Mouse (Mus musculus) liver, postnatal 0 days (tissue): ENCODE results near the gene Gm43191. TPM values are rescaled to one million over a fixed set of nuclear protein-coding genes. Genes with fewer than 3 reads are reported as not detected.

ENCODE experiments used
- ATAC-seq: fragments of 200-750 bp; cut with Nextera tagmentation; 2 replicates; pipeline ENCODE4 v1.8.0; 2017; ENCODE audit warnings: mild to moderate bottlenecking, moderate library complexity
- DNase-seq: peaks from one replicate; pipeline ENCODE4 v3.0.0-alpha.2; 2016
- H3K27ac ChIP-seq: fragments of 300-500 bp; sonication (generic); 2 replicates; pipeline ENCODE4 v1.5.1; 2014; ENCODE audit warnings: antibody characterized with exemption, moderate library complexity, mild to moderate bottlenecking, low read depth
- H3K27me3 ChIP-seq: fragments of 300-500 bp; sonication (generic); 2 replicates; pipeline ENCODE4 v1.6.1; 2014; ENCODE audit warnings: low read length, control low read depth, mixed read lengths; ENCODE audit not compliant: insufficient read depth
- H3K36me3 ChIP-seq: fragments of 300-500 bp; sonication (generic); replicated peaks from 2 replicates; pipeline ENCODE4 v1.6.1; 2014; ENCODE audit warnings: mild to moderate bottlenecking, control low read depth, low read length, moderate library complexity, mixed read lengths; ENCODE audit not compliant: insufficient read depth
- H3K4me1 ChIP-seq: fragments of 300-500 bp; sonication (generic); 2 replicates; pipeline ENCODE4 v1.6.1; 2014; ENCODE audit warnings: antibody characterized with exemption, mild to moderate bottlenecking, control low read depth; ENCODE audit not compliant: insufficient read depth
- H3K4me2 ChIP-seq: fragments of 300-500 bp; sonication (generic); 2 replicates; pipeline ENCODE4 v1.6.1; 2014; ENCODE audit warnings: low read depth, mild to moderate bottlenecking, low read length, moderate library complexity, mixed read lengths
- H3K4me3 ChIP-seq: fragments of 300-500 bp; sonication (generic); 2 replicates; pipeline ENCODE4 v1.5.1; 2014; ENCODE audit warnings: low read depth, low read length
- H3K9ac ChIP-seq: fragments of 300-500 bp; sonication (generic); replicated peaks from 2 replicates; pipeline ENCODE4 v1.6.1; 2014; ENCODE audit warnings: mild to moderate bottlenecking, moderate library complexity
- H3K9me3 ChIP-seq: fragments of 300-500 bp; sonication (generic); 2 replicates; pipeline ENCODE4 v1.6.1; 2016; ENCODE audit warnings: mild to moderate bottlenecking, control low read depth, low read length, mixed read lengths
- CTCF ChIP-seq: sonication (generic); IDR thresholded peaks from 2 replicates; pipeline ENCODE4 v1.5.1; 2016; ENCODE audit warnings: antibody characterized with exemption, low read depth
- EP300 ChIP-seq: IDR thresholded peaks from 2 replicates; pipeline ENCODE4 v1.6.1; 2016; ENCODE audit warnings: antibody characterized with exemption, low read depth, mild to moderate bottlenecking
- WGBS: fragments of 180-500 bp; shearing (Covaris S2); extraction: QIAGEN DNeasy Blood & Tissue Kit; methylation state at CpG from one replicate; pipeline ENCODE4 v1.1.7; 2014; ENCODE audit not compliant: insufficient replicate concordance; 5-methylcytosine and 5-hydroxymethylcytosine counted together
- polyA plus RNA-seq: library from polyadenylated mRNA; unstranded; fragments of >200 nt; fragmentation: Nextera tagmentation; extraction: Ambion mirVana; gene quantifications from 2 replicates; pipeline ENCODE4 v1.2.1, GENCODE M21; 2015

Gm43191 gene
- polyA plus RNA-seq, 1 experiment from 2014 or later, result not detected

DNA sequence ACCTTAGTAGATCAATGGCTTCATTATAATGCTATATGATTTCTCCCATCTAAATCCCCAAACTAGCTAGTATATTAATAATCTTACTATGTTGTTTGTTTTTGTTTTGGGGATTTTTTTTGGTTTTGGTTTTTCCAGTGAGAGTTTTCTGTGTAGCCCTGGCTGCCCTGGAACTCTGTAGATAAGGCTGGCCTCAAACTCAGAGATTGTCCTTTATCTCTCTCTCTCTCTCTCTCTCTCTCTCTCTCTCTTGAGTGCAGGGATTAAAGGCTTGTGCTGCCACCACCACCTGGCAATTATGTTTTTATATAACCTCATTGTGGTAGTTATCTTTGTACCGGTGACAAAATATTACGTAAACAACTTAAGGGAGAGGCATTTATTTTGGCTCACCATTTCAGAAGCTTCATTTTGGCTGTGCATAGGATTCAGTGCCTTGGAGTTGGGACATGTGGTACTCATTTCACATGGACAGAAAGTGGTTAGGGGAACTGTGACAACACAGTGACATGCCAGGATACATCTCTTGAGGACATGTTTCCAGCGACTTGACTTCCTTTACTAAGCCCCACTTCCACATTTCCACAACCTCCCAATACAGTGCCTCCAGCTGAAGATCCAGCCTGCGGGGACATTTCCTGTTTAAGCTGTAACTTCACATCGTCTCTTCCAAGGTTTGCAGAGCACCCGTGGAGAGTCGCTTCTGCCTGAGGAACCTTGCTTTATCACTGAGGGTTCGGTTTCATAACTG lies 65.6 kb downstream of the Gm43191 start:
- H3K27ac ChIP-seq, result peak overlapping the region; percentile 78
- H3K4me1 ChIP-seq, result 0 out of 2 replicates have a peak, but pooled peaks cover under 1% of the 10 kb centered on the region
- no peaks in the 10 kb centered on the region for H3K27me3 ChIP-seq
- no peak overlapping the region for H3K4me2 ChIP-seq
- no peak for ATAC-seq
- H3K9me3 ChIP-seq, result no peaks in the 10 kb centered on the region
- no peak for DNase-seq
- H3K36me3 ChIP-seq, result peaks cover 45% of the 10 kb centered on the region
- H3K4me3 ChIP-seq, result no peak overlapping the region
- TF ChIP-seq EP300 (no peak), CTCF (no peak)
- 66% methylated on average over 8 of the region's 8 CpGs for WGBS
- no peak overlapping the region for H3K9ac ChIP-seq

DNA sequence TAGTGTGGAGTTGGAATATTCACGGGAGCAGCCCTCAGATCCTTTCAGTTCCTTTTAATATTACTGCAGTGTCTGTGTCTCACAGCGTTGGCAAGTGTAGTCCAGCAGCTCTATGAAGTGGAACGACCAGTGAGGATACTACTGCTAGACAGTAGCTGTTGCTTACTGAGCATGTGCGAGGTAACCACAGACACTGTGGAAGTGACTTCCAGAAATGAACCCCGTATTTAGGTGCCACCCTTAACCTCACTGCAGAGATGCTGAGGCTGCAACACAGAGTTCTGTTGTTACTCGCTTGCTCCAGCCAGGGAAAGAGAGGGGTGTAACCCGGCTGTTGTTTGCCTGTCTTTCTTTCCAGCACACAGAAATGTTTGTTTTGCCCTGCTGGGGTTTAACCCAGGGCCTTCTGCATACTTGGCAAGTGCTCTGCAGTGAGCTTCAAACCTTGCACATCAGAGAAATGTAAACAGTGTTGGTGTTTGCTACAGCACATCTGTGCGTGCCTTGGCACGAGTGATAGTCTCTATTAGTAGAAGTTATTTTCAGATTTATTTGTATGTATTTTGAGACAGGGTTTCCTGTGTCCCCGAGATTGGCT lies 66.7 kb downstream of the Gm43191 start, which contains the start of gene Trmt13:
TSS of gene Trmt13 (minus strand) at position 293 of the 598 bp plus-strand sequence.
- ATAC-seq (peak; percentile 93), DNase-seq (peak; percentile 41)
- 68% methylated on average over 10 of the region's 10 CpGs for WGBS
- Histone ChIP-seq H3K27me3 (no peaks in the 10 kb centered on the region), H3K36me3 (peaks cover 47% of the 10 kb centered on the region), H3K9ac (no peak within 1 kb of the TSS; the same call in 1 of the 2 replicates), H3K4me3 (no peak within 1 kb of the TSS), H3K4me1 (no peaks in the 10 kb centered on the region), H3K4me2 (peak within 1 kb of the TSS; percentile 45), H3K9me3 (no peaks in the 10 kb centered on the region), H3K27ac (peak within 1 kb of the TSS; percentile 78)
- TF ChIP-seq EP300 (no peak), CTCF (no peak)

DNA sequence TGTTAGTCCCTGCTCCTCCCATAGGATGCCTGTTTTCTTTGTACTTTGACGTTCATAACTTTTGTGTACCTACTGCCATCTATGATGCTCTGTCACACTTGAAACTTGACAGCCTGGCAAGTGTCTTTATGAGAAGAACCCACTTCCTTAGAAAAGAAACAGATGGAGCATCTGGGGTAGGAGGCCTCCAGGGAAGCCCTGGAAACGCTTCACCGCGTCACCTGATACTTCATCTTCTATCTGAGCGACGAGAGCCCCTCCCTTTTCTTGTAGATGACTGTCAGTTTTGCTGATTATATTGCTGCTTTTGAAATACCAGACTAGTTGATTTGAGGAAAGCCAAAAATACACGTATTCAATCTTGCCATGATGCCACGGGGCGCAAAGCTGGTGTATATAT lies 76.5 kb downstream of the Gm43191 start:
- WGBS, result 84% methylated on average over 9 of the region's 9 CpGs
- no peak for TF ChIP-seq CTCF
- TF ChIP-seq EP300, result no peak

DNA sequence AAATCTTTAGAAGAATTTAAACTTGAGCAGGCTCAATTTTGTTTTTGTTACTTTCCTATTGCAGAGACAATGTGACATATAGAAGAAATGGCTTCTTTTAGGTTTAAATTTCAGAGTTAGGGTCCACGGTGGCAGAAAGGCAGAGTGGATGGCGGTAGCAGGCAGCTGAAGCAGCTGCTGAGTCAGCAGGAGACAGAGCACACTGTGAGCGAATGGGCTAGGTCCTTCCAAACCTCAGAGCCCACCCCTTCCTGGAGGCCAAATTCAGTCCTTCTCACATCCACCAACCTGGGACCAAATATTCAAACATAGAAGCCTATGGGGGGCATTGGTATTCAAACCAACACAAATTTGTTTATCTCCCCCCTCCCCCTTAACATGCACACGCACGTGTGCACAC lies 79.3 kb downstream of the Gm43191 start:
- no peak overlapping the region for H3K4me3 ChIP-seq
- H3K9me3 ChIP-seq, result no peaks in the 10 kb centered on the region
- DNase-seq, result no peak
- peaks cover 5% of the 10 kb centered on the region; the same call in 1 of the 2 replicates for H3K4me1 ChIP-seq
- H3K36me3 ChIP-seq, result peaks cover 8% of the 10 kb centered on the region
- no peak for TF ChIP-seq CTCF
- TF ChIP-seq EP300, result no peak
- no peaks in the 10 kb centered on the region for H3K27me3 ChIP-seq
- H3K27ac ChIP-seq, result no peak overlapping the region
- no peak overlapping the region for H3K4me2 ChIP-seq
- H3K9ac ChIP-seq, result no peak overlapping the region
- 91% methylated on average over 5 of the region's 5 CpGs for WGBS
- no peak for ATAC-seq

More for the DNA sequence above, 76.5 kb downstream of the Gm43191 start:
- Histone ChIP-seq H3K4me3 (no peak overlapping the region), H3K4me1 (no peaks in the 10 kb centered on the region), H3K9me3 (no peaks in the 10 kb centered on the region), H3K27me3 (no peaks in the 10 kb centered on the region), H3K36me3 (peaks cover 20% of the 10 kb centered on the region), H3K4me2 (no peak overlapping the region), H3K9ac (no peak overlapping the region), H3K27ac (no peak overlapping the region)
- DNase-seq, result no peak
- no peak for ATAC-seq

DNA sequence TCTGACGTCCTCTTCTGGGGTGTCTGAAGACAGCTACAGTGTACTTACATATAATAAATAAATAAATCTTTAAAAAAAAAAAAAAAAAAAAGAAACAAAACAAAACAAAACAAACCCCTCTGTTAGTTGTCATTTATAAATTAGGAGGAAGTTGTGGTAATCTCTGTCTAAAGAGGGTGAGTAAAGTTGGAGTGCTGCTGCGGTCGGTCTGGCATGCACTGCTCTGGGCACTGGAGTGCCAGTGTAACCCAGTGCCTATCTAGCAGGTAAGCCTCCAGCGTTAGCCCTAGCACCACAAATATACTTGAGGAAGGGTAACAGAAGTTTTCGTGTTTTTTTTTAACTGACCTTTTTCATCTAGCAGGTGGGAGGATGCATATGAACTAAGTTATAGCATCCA lies 80.1 kb downstream of the Gm43191 start:
- H3K36me3 ChIP-seq, result peaks cover 8% of the 10 kb centered on the region
- no peak overlapping the region for H3K4me3 ChIP-seq
- ATAC-seq (no peak), DNase-seq (no peak)
- no peak overlapping the region for H3K4me2 ChIP-seq
- no peak for TF ChIP-seq CTCF
- TF ChIP-seq EP300, result no peak
- no peaks in the 10 kb centered on the region for H3K27me3 ChIP-seq
- peaks cover 6% of the 10 kb centered on the region; the same call in 1 of the 2 replicates for H3K4me1 ChIP-seq
- H3K27ac ChIP-seq, result no peak overlapping the region
- WGBS, result 60% methylated on average over 5 of the region's 5 CpGs
- no peak overlapping the region for H3K9ac ChIP-seq
- no peaks in the 10 kb centered on the region for H3K9me3 ChIP-seq

DNA sequence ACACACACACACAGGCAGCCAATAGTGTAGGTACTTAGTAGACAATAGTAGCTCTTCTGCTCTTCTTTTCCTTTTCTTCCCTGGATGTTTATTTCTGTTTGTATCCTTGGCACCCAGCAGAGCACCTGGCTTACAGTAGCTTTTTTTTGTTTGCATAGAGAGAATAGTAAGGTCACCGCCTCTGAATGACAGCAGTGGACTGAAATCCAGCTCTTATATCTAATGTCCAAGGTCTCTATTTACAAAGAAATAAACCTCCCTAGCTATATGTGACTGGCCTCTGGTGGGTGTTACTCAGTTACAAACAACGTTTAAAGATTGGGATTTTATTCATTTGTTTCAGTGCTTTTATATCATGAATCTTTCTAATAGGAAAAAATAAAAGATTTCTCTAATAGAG lies 81.4 kb downstream of the Gm43191 start:
- Histone ChIP-seq H3K4me1 (peaks cover 8% of the 10 kb centered on the region; the same call in 1 of the 2 replicates), H3K9me3 (no peaks in the 10 kb centered on the region), H3K27ac (no peak overlapping the region), H3K9ac (no peak overlapping the region), H3K4me3 (no peak overlapping the region), H3K36me3 (peaks cover 6% of the 10 kb centered on the region), H3K4me2 (no peak overlapping the region), H3K27me3 (no peaks in the 10 kb centered on the region)
- no peak for TF ChIP-seq CTCF
- ATAC-seq, result no peak
- 69% methylated on average over 2 of the region's 2 CpGs for WGBS
- DNase-seq, result no peak
